Mouse (Mus musculus) megakaryocyte, adult 5-6 weeks (primary cell): Measurements from ENCODE around the gene Nova1. TPM values are rescaled to one million over a fixed set of nuclear protein-coding genes. Genes with fewer than 3 reads are reported as not detected.

Experiments used
- ATAC-seq: 2 replicates; pipeline ENCODE4 v1.8.0; 2016; ENCODE audit warnings: mild to moderate bottlenecking, inconsistent platforms; ENCODE audit not compliant: poor library complexity, severe bottlenecking
- total RNA-seq, 2 experiments: library from RNA; stranded (forward) in 1 of 2; stranded (reverse) in 1 of 2; fragments of 153-499, 151-499 nt in 1 of 2; fragments of 221-1000, 200-1000 nt in 1 of 2; gene quantifications; 2 replicates each; pipeline versions ENCODE4 v1.2.3 to v1.2.4; 2015 to 2017

Gene Nova1
- total RNA-seq, 2 experiments from 2014 or later = not detected

- ATAC-seq = no peak
Observed at GRCm38 (mm10) chr12:46700202-46700601, 118.5 kb downstream of the Nova1 start.

- no peak for ATAC-seq
Observed at GRCm38 (mm10) chr12:46676341-46676740, 142.4 kb downstream of the Nova1 start.

- ATAC-seq = no peak
Observed at GRCm38 (mm10) chr12:46666706-46667105, 152.0 kb downstream of the Nova1 start.

GRCm38 (mm10) chr12:46646139-46646611 lies 172.6 kb downstream of the Nova1 start:
- no peak for ATAC-seq

GRCm38 (mm10) chr12:46645365-46645962 lies 173.3 kb downstream of the Nova1 start:
- ATAC-seq = no peak
